Mouse (Mus musculus) limb, embryonic 13.5 days (tissue): ENCODE data around the gene Irf2. TPM values are rescaled to one million over a fixed set of nuclear protein-coding genes. Genes with fewer than 3 reads are reported as not detected.

ENCODE experiments used
- ATAC-seq: fragments of 200-750 bp; cut with Nextera tagmentation; 2 replicates; pipeline ENCODE4 v1.8.0; 2017; ENCODE audit warnings: low read depth, moderate number of reproducible peaks, moderate TSS enrichment; ENCODE audit not compliant: low FRiP score
- H3K27ac ChIP-seq: fragments of 300-500 bp; sonication (generic); 2 replicates; pipeline ENCODE4 v1.5.1; 2015; ENCODE audit warnings: inconsistent platforms, mild to moderate bottlenecking, moderate library complexity
- H3K27me3 ChIP-seq: fragments of 300-500 bp; sonication (generic); 2 replicates; pipeline ENCODE4 v1.6.1; 2015; ENCODE audit warnings: mild to moderate bottlenecking, inconsistent platforms
- H3K36me3 ChIP-seq: fragments of 300-500 bp; sonication (generic); 2 replicates; pipeline ENCODE4 v1.6.1; 2015; ENCODE audit warnings: inconsistent platforms, mild to moderate bottlenecking, moderate library complexity
- H3K4me1 ChIP-seq: fragments of 300-500 bp; sonication (generic); 2 replicates; pipeline ENCODE4 v1.6.1; 2015; ENCODE audit warnings: inconsistent platforms
- H3K4me2 ChIP-seq: fragments of 300-500 bp; sonication (generic); replicated peaks from 2 replicates; pipeline ENCODE4 v1.6.1; 2015; ENCODE audit warnings: inconsistent platforms, mild to moderate bottlenecking, moderate library complexity
- H3K4me3 ChIP-seq: fragments of 300-500 bp; sonication (generic); 2 replicates; pipeline ENCODE4 v1.5.1; 2015; ENCODE audit warnings: moderate library complexity, mild to moderate bottlenecking, inconsistent platforms
- H3K9ac ChIP-seq: fragments of 300-500 bp; sonication (generic); 2 replicates; pipeline ENCODE4 v1.6.1; 2015; ENCODE audit warnings: mild to moderate bottlenecking, inconsistent platforms
- H3K9me3 ChIP-seq: fragments of 300-500 bp; sonication (generic); 2 replicates; pipeline ENCODE4 v1.6.1; 2016; ENCODE audit warnings: inconsistent platforms
- WGBS: fragments of 180-500 bp; shearing (Covaris S2); methylation state at CpG from one replicate; pipeline ENCODE4 v1.1.7; 2015; 5-methylcytosine and 5-hydroxymethylcytosine counted together
- polyA plus RNA-seq: library from polyadenylated mRNA; unstranded; fragments of >200 nt; fragmentation: Nextera tagmentation; extraction: Ambion mirVana; gene quantifications from 2 replicates; pipeline ENCODE4 v1.2.1, GENCODE M21; 2015

The Irf2 gene
- polyA plus RNA-seq, 1 experiment from 2014 or later = 19.6 TPM

DNA sequence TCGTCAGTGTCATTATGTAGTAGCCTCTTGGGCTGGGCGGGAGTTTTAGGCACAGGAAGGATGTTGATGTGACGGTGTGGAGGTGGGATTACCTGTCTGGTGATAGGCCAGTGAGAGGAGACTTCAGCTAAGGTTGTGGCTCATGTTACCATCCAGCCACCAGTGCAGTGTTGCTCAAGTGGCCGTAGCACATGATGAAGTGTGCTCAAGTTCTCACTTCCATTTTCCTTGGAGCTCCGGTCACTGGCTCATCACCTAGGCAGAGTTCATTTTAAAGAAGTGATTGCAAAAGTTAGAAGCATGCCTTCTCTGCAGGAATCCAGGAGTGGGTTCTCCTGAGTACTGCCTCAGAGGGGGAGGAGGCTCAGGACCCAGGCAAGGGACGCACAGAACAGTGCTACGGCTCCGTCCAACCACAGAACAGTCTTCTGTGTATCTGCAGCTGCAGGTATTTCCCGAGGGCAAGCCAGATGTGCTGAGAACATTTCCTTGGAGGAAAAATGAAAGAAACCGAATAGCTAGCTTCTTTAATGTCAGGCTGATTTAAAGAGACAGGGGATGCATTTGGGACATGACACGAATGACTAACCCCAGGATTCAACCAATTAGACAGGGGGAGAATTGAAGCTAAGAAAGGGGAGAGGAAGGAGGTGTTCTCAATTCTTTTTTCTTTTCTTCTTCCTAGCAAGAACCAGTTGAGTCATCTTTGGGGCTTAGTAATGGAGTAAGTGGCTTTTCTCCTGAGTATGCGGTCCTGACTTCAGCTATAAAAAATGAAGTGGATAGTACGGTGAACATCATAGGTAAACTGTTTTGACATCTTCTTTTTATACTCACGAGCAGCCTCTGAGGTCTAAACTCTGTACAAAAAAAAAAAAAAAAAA lies 78.8 kb downstream of the Irf2 start:
- Histone ChIP-seq H3K9ac (no peak overlapping the region), H3K4me1 (peaks cover 17% of the 10 kb centered on the region), H3K9me3 (no peaks in the 10 kb centered on the region), H3K27me3 (no peaks in the 10 kb centered on the region), H3K4me2 (no peak overlapping the region), H3K36me3 (peaks cover 58% of the 10 kb centered on the region), H3K4me3 (no peak overlapping the region), H3K27ac (no peak overlapping the region)
- WGBS = 54% methylated on average over 14 of the region's 14 CpGs
- no peak for ATAC-seq

DNA sequence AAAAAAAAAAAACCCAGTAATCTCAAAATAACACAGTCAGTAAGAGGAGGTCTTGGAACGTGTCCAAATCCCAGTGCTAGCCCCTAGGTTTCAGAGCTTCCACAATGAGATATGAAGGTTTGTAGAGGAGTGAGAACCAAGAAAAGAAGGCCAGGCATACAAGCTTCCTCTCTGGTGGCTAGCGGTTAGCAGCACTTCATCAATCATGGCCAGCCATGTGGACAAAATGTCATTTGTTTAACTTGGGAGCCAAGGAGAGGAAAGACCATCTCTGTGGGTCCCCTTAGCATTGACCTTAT lies 79.4 kb downstream of the Irf2 start:
- no peaks in the 10 kb centered on the region for H3K9me3 ChIP-seq
- H3K9ac ChIP-seq = no peak overlapping the region
- ATAC-seq = no peak
- no peak overlapping the region for H3K4me3 ChIP-seq
- H3K27me3 ChIP-seq = no peaks in the 10 kb centered on the region
- peaks cover 58% of the 10 kb centered on the region for H3K36me3 ChIP-seq
- WGBS = 61% methylated on average over 2 of the region's 2 CpGs
- H3K4me1 ChIP-seq = peaks cover 17% of the 10 kb centered on the region
- H3K4me2 ChIP-seq = no peak overlapping the region
- no peak overlapping the region for H3K27ac ChIP-seq

DNA sequence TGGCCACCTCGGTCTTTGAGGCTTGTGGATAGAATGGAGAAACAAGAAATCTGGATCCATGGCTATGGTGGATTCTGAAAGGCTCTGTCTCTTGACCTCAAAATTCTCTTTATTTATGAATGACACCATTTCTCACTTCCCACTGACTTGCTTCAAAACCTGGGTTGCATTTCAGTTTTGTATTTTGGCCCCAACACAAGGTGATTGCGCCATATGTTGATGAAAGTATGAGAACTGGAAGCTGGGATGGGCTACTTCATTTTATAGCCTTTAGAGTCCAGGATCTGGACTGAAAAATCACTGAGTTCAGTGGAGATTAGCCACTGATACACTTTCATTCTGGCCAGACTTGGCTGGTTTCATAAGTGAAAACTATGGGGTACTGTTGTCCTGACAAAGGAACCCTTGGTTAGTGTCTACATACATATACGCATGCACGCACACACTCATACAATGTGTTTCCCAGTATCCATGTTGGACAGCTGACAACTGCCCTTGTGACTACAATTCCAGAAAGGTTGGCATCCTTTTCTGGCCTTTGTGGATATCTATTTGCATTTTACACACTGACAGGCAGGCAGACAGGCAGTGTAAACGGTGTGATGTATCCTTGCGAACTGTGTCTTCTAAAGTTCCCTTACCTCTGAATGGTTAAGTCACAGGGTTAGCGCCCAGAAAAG lies 89.3 kb downstream of the Irf2 start:
- Histone ChIP-seq H3K9me3 (no peaks in the 10 kb centered on the region), H3K4me3 (no peak overlapping the region), H3K4me1 (peaks cover 4% of the 10 kb centered on the region; the same call in 1 of the 2 replicates), H3K4me2 (no peak overlapping the region), H3K27ac (no peak overlapping the region), H3K9ac (no peak overlapping the region), H3K36me3 (peaks cover 29% of the 10 kb centered on the region), H3K27me3 (no peaks in the 10 kb centered on the region)
- 93% methylated on average over 7 of the region's 7 CpGs for WGBS
- ATAC-seq = no peak

DNA sequence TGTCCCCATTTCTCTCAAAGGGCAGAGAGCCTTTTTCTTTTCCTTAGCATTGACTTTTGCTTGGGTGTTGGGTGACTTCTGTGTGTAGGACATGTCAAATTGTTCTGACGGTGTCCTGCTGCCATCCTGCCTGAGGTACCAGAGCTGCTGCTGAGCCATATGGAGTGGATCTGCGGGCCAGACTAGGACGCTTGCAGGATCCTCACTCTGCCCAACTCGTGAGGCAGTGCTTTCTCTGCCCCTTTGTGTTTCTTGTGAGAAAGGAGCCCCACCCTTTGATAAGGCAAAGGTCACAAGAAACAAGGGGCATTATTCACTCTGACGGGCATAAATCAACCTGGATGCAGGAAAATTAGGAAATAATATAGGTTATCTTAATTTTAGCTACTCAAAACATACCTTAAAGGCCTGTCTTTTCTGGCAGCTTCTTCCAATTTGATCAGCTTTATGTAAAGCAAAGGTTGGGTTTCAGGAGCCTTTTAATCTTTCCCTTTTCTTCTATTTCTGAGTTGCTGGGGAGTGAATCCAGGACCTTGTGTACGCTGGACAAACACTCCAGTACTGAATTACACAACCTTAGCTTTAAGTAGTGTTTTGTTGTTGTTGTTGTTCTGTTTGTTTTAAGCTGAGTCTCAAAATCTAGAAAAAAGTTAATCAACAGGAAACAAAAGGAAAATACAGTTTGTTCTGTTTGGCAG lies 90.0 kb downstream of the Irf2 start:
- WGBS = 74% methylated on average over 6 of the region's 6 CpGs
- Histone ChIP-seq H3K4me2 (no peak overlapping the region), H3K36me3 (peaks cover 23% of the 10 kb centered on the region), H3K4me3 (no peak overlapping the region), H3K27ac (no peak overlapping the region), H3K4me1 (peaks cover 4% of the 10 kb centered on the region; the same call in 1 of the 2 replicates), H3K9me3 (no peaks in the 10 kb centered on the region), H3K27me3 (no peaks in the 10 kb centered on the region), H3K9ac (no peak overlapping the region)
- no peak for ATAC-seq

DNA sequence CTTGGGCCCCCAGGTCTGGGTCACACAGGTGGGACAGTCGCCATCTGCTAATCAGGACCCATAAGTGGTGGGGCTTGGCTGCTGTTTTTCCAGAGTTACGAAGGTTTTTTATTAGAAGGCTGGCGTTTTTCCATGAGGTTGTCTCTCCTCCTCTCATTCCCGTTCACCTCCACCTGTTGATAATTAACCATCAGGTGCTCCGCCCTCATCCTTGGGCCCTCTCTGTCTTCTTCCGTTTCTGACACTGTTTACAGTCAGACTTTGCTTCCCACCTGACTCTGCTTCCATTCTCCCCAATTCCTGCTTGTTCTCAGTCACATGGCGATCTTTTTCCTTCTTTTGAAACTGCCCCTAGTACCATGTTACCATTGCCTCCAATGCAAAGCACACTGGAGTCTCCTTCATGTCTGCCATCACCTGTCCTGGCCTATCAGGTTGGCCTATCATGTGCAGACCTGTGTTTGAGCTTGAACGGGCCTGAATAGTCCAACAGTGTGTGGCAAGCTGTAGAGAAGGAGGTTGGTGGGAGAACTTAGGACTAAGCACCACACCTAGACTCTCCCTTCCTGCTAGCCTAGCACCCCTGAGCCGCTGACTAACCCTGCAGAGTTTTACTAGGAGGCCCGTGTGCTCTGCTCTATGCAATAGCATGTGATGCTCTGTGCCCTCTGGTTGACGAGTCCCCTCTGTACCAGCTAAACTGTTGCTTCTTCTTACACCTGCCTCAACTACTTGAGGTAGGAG lies 90.8 kb downstream of the Irf2 start:
- Histone ChIP-seq H3K9ac (no peak overlapping the region), H3K9me3 (no peaks in the 10 kb centered on the region), H3K27ac (no peak overlapping the region), H3K4me2 (no peak overlapping the region), H3K4me3 (no peak overlapping the region), H3K27me3 (no peaks in the 10 kb centered on the region), H3K4me1 (peaks cover 4% of the 10 kb centered on the region; the same call in 1 of the 2 replicates), H3K36me3 (peaks cover 18% of the 10 kb centered on the region)
- 63% methylated on average over 11 of the region's 11 CpGs for WGBS
- no peak for ATAC-seq

DNA sequence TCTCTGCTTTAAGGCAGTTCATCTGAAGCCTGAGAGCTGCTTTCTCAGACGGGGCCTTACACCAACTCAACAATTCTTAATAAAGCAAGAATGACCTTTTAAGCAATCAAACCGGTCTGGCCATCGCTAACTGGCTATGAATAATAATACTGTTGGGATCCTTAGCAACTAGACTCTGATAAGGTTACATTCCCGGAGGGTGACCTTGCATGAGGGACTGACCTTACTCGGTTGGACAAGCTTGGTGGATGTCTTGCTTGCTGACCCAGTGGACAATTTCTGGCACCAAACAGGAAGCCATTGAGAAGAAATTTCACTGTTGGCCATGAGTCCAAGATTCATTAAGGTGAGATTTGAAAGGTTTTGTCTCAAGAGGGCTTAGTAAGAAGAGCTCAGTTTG lies 92.4 kb downstream of the Irf2 start:
- WGBS = 91% methylated on average over 5 of the region's 5 CpGs
- peaks cover 15% of the 10 kb centered on the region for H3K36me3 ChIP-seq
- no peak for ATAC-seq
- H3K27ac ChIP-seq = no peak overlapping the region
- peaks cover 4% of the 10 kb centered on the region; the same call in 1 of the 2 replicates for H3K4me1 ChIP-seq
- H3K4me3 ChIP-seq = no peak overlapping the region
- no peaks in the 10 kb centered on the region for H3K27me3 ChIP-seq
- no peak overlapping the region for H3K4me2 ChIP-seq
- H3K9ac ChIP-seq = no peak overlapping the region
- H3K9me3 ChIP-seq = no peaks in the 10 kb centered on the region

DNA sequence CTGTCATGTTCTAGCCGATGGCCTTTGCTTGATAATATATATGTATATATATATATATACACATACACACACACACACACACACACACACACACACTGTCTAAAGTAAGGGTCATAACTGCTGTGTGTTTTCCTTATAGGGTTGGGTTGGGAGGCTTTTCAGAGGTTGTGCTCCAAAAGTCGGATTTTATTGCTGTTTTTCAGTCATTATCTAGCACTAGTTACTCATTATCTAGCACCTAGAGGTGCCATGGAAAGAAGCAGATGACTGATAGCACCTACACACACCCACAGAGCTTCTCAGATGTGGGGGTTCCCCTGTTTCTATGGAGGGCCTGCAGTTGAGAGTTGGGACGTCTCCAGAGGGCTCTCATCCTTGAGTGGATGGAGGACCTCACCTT lies 92.9 kb downstream of the Irf2 start:
- Histone ChIP-seq H3K4me2 (no peak overlapping the region), H3K27ac (no peak overlapping the region), H3K4me1 (peaks cover 4% of the 10 kb centered on the region; the same call in 1 of the 2 replicates), H3K9me3 (no peaks in the 10 kb centered on the region), H3K27me3 (no peaks in the 10 kb centered on the region), H3K4me3 (no peak overlapping the region), H3K36me3 (peaks cover 19% of the 10 kb centered on the region), H3K9ac (no peak overlapping the region)
- ATAC-seq = no peak
- whole genome bisulfite sequencing = 86% methylated on average over 3 of the region's 3 CpGs

DNA sequence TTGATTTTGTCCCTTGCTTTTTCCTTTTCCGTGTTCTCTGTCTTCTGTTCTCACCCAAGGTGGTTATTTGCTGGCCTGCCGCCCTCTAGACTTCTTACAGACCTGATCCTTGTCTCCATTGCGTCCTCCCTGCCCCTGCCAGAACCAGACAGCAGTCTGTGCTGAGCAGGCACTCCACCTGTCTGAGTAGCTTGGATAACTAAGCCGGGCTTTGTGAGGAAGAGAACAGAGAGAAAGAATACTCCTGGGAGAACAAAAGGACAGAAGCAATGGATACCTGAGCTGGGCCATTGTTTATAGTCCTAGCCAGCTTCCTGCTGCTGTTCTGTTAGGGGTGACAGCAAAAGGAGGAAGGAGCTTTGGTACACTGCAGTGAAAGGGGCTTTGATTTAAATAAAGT lies 94.2 kb downstream of the Irf2 start:
- ATAC-seq = no peak
- no peak overlapping the region for H3K27ac ChIP-seq
- no peaks in the 10 kb centered on the region for H3K9me3 ChIP-seq
- no peaks in the 10 kb centered on the region for H3K27me3 ChIP-seq
- H3K4me1 ChIP-seq = peaks cover 4% of the 10 kb centered on the region; the same call in 1 of the 2 replicates
- H3K4me2 ChIP-seq = no peak overlapping the region
- WGBS = 71% methylated on average over 4 of the region's 4 CpGs
- no peak overlapping the region for H3K4me3 ChIP-seq
- H3K9ac ChIP-seq = no peak overlapping the region
- peaks cover 29% of the 10 kb centered on the region for H3K36me3 ChIP-seq

DNA sequence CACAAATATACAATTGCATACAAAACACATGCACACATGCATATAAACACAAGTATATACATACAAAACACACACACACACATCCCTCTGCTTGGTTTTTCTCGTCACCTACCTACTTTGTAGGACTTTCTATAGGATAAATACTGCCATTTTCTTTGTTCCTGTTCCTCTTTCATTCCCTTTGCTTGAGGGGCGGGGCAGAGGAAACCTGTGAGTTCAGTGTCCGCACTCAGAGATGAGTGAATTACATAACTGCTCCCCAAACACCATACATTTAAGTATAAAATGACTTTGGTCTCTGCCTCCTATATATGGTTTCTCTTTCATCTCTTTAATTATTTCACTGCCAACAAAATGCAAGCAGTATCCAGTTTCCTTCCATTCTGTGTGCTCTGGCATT lies 94.9 kb downstream of the Irf2 start:
- 89% methylated on average over 3 of the region's 3 CpGs for WGBS
- no peak overlapping the region for H3K4me2 ChIP-seq
- no peak for ATAC-seq
- no peak overlapping the region for H3K9ac ChIP-seq
- peaks cover 35% of the 10 kb centered on the region for H3K36me3 ChIP-seq
- H3K9me3 ChIP-seq = no peaks in the 10 kb centered on the region
- no peaks in the 10 kb centered on the region for H3K27me3 ChIP-seq
- no peak overlapping the region for H3K4me3 ChIP-seq
- no peak overlapping the region for H3K27ac ChIP-seq
- peaks cover 4% of the 10 kb centered on the region; the same call in 1 of the 2 replicates for H3K4me1 ChIP-seq

DNA sequence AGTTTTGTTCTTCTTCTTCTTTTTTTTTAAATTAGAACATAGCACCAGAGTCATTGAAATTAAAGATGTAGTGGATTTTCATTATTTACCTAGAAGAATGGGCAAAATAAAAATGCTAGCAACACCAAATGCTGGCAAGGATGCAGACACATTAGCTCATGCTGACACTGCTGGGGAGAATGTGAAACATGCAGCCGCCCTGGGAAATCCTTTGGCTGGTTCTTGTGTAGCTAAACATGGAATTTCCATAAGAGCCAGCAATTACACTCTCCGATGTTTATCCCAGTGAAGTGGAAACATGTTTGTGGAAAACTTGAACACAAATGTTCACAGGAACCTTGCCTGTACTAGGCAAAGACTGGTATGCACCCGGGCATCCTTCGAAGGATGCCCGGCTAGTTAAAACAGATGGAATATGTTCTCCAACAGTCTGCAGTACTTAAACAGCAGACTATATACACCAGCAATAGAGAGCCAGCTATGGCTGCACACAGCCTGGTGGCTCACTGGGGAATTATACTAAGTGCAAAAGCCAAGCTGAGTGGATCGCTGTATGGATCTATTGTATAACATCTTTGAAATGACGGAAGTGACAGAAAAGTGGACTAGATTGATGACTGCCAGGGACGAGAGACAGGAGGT lies 96.6 kb downstream of the Irf2 start:
- Histone ChIP-seq H3K4me1 (no peaks in the 10 kb centered on the region), H3K9me3 (no peaks in the 10 kb centered on the region), H3K27me3 (no peaks in the 10 kb centered on the region), H3K4me2 (no peak overlapping the region), H3K27ac (no peak overlapping the region), H3K9ac (no peak overlapping the region), H3K4me3 (no peak overlapping the region), H3K36me3 (peaks cover 40% of the 10 kb centered on the region)
- WGBS = 88% methylated on average over 8 of the region's 8 CpGs
- no peak for ATAC-seq

DNA sequence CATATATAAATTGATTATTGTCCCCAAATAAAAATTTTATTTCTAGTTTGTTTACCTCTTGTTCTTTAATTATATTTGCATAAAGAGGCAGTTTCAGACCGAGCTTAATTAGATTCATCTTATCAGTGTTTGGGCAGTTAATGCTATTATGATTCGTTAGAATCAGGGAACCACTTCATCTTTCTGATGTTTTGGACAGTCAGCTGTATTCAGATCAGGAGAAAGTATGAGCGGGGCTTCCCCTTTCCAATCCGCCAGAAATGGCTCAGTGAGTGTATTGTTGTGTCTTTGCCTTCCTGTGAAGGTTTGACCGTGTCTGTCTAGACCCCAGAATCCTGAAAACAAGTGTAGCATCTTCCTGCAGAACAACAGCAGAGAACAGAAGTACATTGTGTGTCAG lies 97.4 kb downstream of the Irf2 start:
- Histone ChIP-seq H3K9me3 (no peaks in the 10 kb centered on the region), H3K4me1 (no peaks in the 10 kb centered on the region), H3K4me3 (no peak overlapping the region), H3K27ac (no peak overlapping the region), H3K36me3 (peaks cover 37% of the 10 kb centered on the region), H3K9ac (no peak overlapping the region), H3K27me3 (no peaks in the 10 kb centered on the region), H3K4me2 (no peak overlapping the region)
- no peak for ATAC-seq
- 88% methylated on average over 5 of the region's 5 CpGs for WGBS
